Mouse (Mus musculus): ENCODE data around the gene Tctex1d1. TPM values are rescaled to one million over a fixed set of nuclear protein-coding genes. Genes with fewer than 3 reads are reported as not detected.

The Tctex1d1 gene
- total RNA-seq, 2 experiments from 2014 or later = not detected

DNA sequence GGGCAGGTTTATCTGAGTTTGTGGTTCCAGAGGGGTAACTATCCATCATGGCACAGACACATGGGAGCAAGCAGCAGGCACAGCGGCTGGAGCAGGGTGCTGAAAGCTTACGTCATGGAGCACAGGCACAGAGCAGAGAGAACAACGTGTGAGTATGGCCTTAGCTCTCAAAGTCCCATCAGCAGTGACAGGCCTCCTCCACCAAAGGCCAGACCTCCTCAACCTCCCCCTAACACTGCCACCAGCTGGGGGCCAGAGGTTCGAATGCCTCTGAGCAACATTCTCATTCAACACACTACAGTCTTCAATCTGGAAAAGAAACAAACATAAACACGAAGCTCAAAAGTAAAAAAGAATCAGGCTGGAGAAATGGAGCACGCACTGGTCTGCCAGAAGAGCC lies 10.1 kb downstream of the Tctex1d1 start:
- DNase-seq = no peak

DNA sequence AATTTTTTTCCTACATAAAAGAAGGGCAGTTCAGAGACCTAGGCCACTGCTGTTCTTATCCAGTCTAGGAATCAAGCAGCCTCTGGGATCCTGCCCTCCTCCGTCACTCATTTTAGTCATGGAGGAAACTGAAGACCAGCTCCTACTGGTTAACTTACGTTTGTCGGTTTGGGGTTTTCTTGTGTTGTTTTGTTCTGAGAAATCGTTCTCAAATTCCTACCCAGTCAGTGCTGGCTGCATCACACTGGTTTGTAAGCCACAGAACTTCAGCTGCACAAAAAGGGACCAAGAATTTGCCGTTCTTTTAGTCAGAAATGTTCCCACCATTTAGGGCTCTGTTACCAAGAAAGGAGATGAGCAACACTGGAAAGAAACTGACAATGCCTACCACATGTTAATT lies 11.0 kb downstream of the Tctex1d1 start:
- no peak for DNase-seq

DNA sequence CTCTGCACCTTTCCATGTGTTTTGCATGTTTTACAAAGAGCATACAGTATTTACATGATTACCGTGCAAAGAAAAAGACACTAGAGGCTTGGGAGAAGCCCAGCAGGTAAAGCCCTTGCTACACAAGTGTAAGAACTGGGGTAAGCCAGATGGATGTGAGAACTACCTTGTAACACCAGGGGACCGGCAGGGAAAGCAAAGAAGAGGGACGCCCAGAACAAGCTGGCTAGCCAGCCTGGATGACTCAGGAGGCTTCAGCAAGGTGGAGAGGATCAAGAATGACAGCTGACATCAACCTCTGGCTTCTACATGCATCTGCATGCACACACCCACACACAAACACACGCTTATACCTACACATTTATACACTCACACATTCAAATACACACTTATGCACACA lies 11.6 kb downstream of the Tctex1d1 start:
- DNase-seq = no peak

DNA sequence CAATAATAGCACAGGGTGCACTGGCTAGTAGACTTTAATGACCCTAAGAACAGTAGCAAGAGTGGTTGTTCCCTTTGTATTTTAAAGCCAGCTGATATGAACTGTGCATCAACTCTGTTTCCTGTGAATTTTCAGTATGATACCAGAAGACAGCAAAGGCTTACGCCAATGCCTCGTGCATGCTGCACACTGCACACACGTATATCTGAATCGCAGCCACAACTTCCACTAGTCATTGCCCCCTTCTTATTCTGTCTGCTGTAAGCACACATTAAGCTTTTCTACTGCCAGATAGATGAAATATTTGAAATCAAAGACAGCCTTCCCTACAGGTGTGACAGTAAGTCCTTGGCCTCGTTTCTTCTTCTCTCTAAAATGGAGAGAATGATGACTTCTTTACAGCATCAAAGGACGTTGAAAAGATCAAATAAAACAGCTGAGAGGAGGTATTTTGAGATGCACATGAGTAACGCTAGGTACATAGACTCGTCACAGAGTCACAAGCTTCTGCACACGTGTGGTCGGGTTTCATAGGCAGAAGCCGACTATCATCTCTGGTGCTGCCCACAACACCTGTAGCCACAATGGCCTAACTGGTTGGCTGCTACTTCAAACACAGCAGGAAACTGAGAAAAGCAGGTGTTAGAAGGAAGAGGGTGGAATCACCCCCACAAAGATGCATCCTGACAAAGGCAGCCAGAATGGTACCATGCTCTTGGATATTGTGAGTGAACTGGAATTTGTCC lies 12.4 kb downstream of the Tctex1d1 start:
- DNase-seq = no peak

DNA sequence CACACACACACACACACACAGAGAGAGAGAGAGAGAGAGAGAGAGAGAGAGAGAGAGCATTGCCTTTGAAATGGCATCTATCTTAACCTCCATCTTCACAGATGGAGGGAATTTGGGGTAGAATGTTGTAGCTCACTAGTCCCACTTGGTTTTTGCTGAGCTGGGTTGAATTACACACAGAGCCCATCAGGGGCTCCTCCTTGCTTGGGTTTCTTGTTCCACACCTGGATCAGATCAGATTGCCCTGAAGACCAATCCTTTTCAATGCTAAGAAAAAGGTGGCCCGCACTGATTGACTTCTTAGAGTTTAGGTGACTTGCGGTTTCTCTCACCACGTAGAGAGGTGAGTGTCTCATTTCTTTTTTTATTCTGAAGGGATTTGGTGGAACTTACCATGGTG lies 13.3 kb downstream of the Tctex1d1 start:
- no peak for DNase-seq

DNA sequence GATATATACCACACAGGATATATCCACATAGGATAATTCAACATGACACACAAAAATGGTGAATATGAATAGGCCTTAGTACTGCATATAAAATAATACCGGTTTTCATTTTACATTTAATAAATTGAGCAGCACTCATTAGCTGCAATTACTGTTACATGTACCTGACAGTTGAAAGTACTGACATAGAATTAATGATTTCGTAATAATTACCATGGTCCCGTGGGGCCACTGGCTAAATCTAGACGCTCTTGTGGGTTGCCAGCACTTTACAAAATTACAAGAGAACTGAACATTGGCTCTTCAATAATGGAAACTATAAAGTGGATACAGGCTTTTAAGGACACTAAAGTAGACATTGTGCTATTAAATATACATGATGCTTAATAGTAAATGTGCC lies 26.3 kb downstream of the Tctex1d1 start:
- no peak for DNase-seq

DNA sequence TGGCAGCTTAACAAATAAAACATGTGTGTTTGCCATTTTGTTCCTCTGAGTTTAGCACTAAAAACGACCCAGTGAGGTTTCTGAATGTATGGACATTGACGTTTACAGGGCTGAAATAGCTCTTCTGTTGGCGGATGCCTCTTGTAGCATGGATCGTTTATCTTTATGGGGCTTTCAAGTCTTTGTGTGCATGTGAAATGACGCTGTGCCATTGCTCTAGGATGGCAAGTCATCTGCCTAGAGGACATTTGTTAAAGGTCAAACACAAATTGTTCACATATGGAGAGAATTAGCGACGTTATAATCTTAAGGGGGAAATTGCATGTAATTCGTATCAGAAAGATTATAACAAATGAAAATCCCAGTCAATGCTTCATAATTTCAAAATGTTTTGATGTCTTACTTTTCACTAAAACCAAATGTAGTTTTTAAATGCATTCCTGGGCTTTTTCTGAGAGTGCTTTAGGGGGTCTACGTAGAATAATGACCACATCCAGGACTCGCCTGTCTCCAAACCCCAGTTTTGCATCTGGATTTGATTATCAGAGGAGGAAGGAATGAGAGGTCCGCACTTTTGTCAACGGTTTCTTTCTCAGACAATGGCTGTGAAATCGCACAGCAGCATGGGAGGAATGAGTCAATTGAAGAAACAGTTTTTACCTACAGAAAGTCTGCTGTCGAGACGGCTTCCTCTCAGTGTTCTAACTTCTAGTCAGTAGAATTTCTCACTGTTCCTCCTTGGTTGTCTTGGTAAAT lies 27.0 kb downstream of the Tctex1d1 start:
- no peak for DNase-seq

DNA sequence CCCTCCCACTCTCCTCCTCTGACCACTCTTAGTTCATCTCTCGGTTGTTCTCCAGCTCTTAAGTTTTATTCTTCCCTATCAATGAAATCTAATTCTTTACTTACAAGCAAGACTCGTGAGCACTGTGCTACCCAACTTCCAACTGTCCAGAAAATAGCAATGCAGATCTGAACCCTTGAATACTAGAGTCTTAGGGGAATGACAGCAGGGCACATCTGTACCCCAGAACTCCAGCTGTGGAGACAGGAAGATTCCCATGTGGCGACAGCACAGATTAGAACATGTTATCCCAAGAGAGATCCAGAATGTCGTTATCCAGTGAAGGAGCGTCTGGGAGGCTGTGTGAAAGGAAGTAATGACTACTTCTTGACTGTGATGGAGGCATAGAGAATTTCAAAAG lies 27.9 kb downstream of the Tctex1d1 start:
- DNase-seq = no peak

DNA sequence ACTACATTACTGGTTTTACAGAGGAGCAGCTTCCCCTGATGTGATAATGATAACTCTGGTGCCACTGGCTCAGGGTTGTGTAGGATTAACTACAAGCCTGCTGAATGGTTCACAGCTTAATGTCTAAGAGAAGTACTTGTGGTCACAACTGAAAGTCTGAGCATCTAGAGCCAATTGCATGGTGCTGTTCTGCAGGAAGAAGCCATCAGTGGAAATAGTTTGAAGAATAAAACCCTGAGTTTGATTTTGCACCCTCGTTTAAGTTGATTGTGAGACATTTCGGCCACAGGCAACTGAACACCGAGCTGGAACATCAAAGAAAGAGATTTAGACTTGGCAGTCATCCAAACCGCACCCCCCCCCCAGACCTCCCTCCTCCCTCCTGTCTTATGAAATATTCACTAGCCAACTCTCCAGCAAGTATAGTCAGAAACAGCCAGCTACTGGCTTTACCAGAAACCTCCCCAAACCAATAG lies 28.6 kb downstream of the Tctex1d1 start:
- no peak for DNase-seq

DNA sequence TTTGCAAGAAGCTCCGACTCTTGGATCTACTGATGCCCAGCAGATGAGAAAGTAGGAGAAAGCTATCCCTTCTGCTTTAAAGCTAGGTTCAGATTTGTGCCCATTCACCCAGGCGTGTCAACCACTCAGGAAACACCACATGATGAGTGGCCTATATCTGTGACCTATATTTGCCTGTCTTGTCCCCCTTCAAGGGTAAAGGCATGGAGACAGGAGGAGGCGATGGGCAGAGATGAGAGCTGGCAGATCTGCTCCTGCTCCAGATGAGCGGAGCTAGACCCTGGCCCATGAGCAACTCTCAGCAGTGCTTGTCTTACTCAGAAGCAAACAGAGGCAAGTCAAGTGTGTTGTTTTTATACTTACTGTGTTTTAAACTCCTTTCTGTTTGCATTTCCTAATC lies 32.3 kb downstream of the Tctex1d1 start:
- DNase-seq = no peak

DNA sequence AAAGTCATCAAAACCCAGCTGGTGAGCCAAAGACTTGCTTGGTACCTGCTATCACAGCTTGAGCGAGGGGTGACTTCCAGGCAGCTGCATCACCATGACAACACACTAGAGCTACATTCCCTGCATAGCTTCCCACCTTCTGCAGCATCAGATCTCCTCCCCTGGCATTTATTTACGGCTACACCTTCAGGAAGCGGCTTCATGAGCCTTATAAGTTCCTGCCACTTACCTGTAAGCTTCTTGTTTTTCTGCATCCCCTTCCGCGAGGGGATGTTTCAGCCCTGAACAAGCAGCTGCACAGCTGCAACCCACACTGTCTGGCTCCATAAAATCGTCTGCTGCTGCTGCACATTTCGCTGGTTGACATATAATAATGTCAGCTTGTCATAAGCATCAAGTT lies 33.4 kb downstream of the Tctex1d1 start:
- no peak for DNase-seq

DNA sequence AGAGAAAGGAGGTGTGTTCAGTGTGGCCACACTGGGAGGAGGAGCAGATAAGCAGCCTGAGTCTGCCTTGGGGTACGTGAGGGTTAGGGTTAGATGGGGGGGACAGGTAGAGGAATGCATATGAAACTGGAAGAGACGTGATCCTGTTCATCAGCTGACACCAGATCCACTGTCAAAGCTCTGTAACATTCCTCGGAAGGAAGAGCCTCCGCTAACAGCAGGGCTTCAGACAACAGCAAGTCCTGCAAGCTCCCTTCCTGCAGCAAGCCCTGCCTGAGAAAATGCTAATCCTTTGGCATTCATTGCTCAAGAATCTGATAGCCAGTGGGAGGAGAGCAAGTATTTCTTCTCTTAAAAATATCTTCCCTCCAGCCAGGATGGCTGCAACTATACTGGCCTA lies 35.1 kb downstream of the Tctex1d1 start:
- no peak for DNase-seq

DNA sequence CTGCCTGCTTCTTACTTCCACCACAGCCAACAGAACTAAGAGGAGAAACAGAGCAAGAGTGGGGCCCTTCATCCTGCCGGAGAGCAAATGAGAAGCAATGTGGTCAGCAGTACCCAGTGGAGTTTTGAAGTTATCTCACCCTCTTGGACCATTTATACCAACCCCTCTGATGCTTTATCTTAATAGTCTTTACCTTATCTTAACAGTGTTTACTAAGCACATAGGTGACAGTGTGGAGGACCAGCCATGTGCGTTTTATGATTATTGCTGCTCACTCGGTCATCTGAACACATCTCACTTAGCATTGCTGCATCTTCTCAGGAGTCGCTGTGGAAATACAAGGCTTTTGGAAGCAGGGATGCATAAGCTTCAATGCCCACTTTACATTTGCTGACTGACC lies 48.2 kb downstream of the Tctex1d1 start, which contains the start of gene Insl5:
Gene Insl5, minus strand, starts transcription at position 222 of the 400 bp plus-strand sequence.
- DNase-seq = no peak

DNA sequence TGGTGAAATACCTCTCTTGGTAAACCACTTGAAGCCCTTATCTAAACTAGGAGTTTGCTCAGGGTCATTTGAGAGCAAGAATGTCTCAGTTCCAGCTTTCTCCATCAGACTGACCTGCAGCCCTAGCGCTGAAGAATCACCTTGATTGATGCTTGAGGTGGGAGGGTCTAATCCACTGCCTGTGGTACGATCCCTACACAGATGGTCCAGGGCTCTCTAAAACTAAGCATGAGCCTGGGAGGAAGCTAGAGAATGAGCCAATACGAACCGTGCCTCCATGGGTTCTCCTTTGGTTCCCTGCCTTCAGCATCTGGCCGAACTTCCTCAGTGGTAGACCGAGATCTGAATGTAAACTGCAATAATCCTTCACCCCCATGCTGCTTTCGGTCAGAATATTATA lies 49.3 kb downstream of the Tctex1d1 start:
- DNase-seq = no peak

DNA sequence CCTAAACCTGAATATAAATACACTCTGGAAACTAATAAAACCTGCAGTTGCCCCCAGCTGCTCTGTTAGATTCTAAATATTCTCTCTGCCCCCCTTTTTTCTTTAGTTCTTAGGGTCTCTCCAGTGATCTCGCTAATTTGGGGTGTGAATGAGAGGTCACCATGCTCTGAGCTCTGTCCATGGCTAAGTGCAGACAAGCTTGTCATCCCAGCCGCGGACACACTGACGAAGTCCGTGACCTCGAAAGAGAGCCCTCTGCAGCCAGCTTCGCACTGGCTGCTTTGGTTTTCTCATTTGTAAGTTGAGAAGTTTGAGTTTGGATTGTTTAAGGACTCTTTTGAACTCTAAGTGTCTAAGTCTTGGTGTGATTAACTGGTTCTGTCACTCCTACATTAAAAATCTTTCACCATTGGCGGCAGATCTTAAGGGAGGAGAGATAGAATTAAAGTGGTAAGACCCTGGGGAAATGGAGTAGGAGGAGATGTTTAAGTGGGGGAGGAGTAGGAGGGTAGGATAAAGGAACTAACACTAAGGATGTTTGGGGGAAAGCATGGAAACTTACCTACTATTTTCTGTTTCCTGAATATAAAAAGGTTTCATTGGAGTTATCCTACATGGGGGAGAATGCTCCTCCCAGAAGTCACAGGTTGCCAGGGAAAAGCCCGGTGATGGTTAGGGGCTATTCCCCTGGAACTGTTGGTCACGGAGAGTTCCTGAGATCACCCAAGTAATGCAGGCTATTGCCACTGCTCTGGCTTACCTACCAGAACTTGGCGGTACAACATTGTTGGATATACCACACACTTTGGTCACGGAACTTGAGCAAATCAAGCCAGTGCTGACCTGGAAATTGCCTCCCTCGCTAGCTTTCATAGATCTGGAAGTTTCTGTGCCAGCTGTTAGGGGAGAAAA lies 50.0 kb downstream of the Tctex1d1 start:
- no peak for DNase-seq

DNA sequence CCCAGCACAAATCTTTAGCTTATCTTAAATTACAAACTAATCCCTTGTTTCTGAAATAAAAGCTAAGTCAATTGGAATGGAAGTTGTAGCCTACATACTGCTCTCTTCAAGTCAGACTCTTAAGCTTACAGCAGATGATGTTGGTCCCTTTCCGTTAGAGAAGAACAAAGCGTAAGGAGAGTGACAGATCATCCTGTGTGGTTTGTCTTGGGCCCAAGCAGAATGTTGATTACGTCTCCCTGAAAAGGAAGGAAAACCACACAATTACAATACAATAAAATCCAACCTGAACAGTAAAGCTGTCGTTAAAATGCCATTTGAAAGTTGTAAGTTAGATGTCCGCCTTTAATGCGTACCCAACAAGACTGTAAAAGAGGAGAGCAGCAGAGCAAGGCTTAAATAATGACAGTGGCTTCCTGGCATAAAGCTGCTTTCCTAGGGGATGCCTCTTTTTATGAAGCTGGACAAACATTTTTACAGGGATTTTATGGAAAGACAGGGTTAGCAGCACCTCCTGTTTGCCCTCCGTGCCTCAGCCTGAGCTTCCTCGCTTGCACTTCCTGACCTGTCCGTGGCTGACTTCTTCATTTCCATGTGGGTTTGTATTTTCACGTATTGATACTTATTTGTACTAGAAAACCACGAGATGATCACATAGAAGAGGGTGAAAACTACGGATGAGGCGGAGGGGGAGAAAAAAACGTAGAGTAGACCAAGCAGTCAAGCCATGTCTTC lies 60.9 kb downstream of the Tctex1d1 start:
- no peak for DNase-seq

DNA sequence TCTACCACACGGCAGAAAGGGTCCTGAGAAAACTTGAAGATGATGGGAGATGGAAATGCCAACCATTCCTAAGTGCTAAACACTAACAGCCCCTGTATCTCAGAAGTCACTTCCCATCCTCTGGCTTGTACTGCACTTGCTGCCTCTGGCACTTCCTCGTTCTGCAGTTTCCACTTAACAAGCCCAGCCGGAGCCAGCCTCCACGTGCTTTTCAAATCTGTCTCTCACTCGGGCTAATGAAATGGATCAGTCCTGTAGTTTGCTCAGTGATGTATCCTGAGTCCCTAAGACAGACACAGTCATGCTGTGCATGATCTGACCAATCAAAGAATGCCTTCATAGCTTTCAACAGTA lies 61.4 kb downstream of the Tctex1d1 start:
- no peak for DNase-seq

DNA sequence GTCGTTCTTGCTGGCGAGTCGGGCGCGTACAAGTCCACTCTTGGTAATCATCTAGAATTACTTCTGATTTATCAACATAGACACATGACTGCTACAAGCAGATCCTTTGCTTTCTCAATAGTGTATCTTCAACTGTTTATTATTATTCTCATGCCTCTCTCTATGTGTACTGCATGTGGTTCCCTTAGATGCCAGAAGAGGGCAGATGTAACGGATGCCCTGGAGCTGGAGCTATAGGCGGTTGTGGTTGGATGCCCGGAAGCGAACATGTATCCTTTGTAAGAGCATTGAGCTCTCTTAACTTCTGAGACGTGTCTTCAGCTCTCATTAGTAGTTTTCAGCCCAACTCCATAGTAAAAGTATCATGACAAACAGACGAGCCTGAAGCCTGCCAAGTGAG lies 64.6 kb downstream of the Tctex1d1 start:
- DNase-seq = no peak

DNA sequence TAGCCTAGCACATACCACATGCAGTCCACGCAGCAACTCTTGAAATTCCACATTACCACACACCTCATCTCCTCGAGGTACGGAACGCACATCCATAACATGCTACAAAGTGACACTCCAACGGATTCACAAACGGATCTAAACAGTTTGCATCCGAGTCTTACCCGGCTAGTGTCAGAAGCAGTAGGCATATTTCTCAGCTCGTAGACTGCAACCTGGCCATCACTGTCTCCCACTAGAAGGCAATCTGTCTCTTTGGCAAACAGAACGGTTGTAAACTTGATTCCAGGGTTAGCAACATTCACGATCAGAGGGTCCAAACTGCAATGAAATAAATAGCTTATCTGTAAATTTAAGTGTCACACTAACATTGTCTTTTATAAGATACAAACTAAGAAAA lies 69.6 kb downstream of the Tctex1d1 start:
- DNase-seq = no peak

Measured in gastrocnemius, postnatal 10 days (tissue).